Mouse (Mus musculus) right cerebral cortex, postnatal 14 days (tissue): ENCODE data around the gene Tmem178.

ENCODE experiments used
- DNase-seq: peaks from one replicate; pipeline ENCODE4 v3.0.0; 2022

Tmem178 gene

DNA sequence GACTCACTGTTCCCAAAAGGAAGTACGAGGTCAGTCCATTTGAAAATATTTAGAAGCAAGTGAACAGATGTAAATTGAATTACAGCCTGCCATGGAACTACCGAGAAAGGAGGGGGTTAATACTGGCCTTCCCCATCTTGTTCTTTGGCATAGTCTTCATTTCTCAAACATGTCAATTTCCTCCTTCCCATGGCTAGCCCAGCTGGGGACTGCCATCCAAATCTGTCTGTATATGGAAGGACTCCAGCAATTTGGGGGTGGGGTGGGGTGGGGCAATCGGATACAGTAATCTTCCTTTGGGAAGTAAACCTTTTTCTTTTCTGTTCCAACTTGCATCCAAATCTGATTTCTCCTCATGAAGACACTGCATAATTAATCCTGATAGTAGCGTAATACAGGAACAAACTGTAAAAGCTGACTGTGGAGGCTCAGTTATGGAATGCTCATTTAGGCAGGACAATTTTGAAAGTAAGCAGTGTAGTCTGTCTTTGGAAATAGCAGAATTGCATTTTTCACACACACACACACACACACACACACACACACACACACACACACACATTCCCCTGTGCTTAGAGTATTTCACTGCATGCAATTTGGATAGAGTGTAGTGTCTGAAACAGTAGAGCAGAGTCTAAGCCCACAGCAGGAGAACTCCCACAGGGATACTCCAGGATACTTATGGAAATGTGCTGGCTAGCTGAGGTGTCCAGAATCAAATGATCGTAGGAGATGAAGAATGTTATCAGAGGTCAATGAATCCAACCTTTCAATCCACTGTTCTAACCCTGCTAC, 1.9 kb downstream of the Tmem178 start:
- DNase-seq, result no peak

DNA sequence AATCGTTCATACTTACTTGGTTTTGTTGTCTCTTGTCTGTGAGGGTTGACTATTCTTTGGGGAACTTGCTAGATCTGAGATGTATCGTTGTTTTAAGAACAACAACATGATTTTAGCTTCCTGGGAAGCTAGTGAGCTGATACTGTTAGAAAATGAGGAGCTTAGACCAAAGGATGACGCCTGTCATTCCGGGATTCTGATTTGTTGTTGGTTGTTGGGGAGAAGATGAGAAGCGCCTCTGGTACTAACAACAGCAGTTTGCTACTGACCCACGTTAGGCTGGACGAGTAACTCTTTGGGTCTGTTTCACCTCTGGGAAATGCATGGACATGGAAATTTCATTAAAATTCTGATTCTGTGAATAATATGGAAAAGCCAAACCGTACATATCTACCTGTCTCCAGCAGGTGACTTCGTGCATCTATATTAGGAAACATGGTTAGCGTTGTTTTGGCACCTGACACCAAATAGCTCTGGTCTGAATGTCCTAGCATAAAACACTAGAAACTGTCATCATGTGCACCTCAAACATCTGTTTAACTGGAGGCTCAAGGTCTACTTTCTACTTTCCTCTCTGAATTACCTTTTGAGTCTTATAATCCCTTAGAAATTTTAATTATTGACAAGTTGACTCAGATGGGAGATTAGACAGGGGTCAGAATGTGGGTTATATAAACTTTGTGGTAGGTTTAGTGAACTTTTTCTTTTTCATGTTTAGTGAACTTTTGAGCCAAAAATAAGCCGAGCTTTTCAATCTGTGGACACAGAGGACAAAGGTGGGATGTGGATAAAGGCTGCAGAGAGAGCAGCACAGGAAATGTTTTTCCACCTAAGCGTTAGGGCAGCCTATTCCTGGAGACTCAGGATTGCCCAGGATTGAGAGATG, 2.9 kb downstream of the Tmem178 start:
- DNase-seq, result no peak

DNA sequence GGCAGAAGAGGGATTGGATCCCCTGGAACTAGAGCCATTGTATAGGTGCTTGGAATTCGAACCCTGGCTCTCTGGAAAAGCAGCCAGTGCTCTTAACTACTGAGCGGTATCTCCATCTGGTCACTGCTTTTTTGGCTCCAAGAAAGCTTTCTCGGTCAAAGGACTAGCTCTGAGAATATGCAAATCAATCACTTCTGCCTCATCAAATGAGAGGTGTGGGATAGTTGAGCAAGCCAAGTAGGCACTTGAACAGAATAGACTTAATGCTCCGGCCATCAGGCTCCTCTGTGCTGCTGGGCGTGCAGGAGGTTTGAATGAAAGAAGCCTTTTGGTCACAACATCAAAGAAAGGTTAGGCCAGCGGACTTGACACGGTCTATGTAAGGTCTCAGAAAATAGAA, 5.0 kb downstream of the Tmem178 start:
- no peak for DNase-seq

DNA sequence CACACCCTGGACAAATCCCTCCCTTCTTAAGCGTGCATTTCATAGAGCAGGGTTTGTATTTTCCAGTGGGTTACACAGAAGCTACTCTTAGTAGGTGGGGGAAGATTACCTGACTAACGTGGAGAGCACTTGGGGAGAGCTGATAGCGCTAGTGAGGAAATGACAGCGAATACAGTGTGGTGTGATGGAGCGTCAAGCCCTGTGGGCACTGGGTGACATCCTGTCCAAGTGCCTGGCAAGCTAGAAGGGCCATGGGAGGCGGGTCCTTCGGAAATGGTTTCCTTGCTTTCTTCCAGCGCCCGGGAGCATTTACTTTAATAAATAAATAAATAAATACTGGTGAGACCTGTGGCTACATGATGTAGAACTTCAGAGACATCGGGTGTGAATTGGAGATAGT, 5.5 kb downstream of the Tmem178 start:
- no peak for DNase-seq

DNA sequence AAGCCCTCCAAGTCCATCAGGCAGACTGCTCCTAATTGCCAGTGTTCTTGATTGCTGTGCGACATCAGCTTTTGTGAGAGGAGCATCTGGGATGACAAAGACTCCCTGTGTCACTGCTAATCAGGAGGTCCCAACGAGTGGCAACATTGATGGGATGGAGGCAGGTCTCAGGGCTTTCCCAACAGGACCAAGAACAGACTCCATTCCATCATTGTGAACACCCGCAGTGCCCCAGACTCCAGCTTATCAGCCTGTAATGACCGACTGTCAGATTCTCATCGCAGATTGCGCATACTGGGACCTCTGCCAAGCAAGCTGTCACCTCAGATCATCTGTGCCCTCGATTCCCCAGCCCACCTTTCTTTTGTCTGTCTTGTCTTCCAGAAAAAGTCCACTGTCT, 7.9 kb downstream of the Tmem178 start:
- no peak for DNase-seq

DNA sequence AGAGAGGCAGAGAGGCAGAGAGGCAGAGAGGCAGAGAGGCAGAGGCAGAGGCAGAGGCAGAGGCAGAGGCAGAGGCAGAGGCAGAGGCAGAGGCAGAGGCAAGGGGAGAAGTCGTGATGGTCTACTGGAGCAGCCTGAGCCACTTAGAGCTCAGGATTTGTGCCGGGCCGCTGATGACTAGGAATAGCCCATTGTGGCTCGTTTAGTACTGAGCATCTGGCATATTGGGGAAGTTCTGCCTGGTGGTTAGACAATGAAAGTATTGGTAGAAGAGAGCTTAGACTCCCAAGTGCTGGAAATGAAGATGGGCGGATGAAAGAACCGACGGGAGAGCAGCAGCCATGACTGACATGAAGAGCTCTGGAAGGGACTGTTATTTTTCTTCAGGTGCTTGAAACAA, 11.0 kb downstream of the Tmem178 start:
- DNase-seq, result no peak

DNA sequence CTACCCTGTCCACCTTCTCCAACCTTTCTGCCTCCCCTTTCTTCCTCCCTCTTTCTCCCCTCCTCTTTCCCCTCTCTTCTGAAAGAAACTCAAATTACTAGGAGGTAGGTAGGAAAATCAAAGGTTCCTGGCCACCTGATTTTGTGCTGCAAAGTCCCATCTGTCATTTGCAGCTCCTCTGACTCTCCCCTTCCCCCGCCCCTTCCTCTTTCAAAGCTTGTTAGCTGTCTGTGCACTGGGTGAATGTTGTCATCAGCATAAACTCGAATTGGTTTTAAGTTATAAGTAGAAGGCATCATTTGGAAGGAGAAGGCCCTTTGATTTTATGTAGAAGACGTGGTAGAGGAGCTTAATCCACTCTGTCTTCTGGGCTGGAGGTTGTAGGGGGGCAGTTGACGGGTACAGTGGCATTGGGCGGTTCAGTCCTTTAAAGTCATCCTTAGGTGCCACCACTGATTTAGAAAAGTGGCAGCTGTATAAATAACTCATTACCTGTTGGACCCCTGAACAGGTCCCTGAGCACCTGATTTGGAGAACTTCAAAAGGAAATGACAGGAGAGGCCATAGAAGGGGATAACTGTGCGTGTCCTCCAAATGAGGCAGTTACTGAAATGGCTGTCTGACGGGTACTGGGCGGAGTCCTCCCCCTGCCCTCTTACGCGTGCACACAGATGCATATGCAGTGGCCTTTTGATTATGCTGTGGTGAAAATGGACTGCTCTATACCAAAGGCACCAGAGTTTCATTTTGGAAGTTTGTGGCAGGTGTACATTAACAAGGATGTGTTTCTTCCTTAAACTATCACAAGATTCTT, 11.8 kb downstream of the Tmem178 start:
- DNase-seq, result no peak

DNA sequence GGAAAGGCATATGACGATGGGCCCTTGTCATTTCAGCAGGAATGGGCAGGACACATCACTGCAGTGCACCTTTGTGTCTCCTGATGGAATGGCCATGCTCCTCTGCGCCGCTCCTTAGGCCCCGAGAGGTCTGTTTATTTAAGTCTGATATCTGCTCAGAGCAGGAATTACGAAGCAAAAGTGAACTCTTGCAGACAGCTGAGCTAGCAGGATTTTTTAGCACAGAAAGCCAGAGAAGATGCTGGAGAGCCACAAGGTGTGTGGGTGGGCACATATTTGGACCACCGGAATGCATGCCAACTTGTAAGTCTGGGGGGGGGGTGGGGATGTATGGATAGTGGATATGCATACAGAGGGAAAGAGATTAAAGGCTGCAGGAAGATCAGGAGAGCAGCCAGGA, 13.9 kb downstream of the Tmem178 start:
- no peak for DNase-seq

DNA sequence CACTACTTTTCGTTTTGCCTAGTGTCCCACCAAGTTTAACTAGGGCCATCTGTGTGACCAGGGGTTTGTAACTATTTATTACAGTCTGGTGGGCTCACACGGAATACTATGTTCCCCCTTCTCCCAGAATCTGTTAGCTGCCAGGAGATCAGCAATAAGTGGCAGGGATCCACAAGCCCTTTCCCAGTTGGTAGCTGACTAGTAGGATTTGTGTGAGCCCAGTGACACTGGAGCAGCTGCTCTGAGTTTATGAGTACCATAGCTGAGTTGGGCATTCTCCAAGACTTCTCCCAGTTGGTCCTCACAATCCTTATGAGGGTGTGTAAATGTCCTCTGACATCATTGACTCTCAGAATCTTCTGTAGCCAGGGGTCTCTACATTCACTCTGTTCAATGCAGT, 15.4 kb downstream of the Tmem178 start:
- no peak for DNase-seq

DNA sequence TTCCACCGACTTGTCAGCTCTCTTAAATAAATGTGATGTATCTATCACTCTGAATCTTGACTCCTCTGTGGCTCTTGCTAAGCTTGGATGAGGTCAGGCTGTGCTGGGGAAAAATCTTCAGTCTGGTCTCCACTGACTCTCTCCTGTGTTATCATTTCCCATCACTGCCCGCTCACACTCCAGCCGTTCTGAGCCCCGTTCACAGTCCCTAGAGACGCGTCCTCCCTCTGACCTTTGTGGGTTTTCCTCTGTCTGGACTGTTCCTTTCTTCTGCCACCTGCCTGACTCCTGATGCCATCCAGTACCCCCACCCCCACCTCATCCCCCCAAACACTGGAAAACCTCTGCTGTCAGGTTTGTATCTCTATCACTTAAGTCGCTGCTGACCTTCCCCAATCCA, 23.0 kb downstream of the Tmem178 start:
- no peak for DNase-seq

DNA sequence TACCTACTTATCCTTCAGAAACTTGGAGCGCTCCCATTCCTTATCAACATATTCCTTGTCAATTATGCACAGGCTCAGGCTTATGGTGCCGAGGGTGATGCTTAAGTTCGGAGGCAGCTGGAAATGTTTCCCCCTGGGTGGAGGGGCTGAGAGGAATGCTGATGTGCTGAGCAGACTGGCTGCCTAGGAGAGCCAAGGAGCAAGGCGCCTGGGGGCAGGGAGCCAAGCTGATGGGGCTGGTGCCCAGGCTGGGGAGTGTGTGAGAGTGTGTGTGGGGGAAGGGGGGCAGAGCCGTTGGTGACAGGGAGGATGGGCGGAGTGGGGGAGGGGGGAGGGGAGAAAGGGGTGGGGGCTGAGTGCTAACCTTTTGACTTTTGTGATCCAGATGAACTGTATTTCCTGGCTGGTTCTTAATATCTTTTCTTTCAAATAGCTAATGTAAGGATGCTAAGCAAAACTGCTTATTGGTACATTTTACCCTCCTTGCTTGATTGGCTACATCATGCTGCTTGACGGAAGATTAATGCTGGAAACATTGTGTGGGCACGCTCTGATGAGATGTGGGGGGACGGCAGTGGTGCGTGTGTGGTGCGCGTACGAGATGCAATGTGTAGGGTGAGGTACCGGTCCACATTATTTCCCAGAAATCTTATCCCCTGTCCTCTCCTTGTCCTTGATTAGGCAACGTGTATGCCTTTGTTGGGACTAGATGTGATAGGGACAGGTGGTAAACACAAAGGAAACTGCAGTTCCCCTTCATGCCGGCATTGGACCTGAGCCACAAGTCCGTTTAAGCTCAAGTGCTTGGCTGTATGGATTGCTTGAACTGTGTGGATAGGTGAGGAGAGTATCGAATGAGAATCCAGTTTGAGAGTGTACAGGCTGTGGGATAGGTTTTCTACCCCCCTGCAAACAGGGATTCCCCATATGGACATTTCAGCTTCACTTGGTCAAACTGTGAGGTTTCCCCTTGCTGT, 25.5 kb downstream of the Tmem178 start:
- peak; percentile 69 for DNase-seq

DNA sequence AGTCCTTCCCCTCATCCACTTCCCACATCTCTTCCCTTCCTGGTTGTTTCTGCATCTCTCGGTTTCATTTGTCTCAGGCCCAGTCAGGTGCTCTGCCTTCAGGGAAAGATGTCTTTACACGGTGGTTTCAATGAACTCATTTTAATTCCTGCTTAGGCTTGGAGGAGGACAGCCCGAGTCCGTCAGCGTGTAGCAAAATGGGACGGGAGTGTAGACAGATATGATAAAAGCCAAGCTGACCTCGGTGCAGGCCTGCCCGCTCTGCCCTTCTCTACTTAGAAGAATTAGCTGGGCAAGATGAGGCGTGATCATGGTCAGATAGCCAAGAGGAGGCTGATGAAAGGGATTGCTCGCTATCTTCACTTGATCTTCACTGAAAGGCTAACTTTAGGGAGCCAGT, 26.3 kb downstream of the Tmem178 start:
- DNase-seq, result no peak

DNA sequence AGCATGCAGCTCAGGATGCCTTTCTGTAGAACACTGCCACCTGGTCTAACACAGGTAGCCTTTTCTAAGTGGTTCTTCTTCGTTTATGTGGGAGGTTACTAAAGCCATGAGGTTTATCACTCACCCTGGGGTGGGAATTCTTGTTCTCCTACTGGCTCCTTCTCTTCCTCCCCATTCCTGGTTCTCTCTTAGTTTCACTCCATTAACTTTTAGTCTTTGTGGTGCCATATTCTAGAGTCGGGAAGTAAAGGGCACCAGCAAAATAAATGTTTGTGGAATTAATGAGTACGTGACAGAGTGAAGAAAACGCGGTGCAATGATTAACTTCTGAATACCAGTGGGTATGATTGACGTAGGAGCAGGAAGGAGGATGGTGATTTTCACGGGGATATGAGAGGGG, 28.5 kb downstream of the Tmem178 start:
- DNase-seq, result no peak

DNA sequence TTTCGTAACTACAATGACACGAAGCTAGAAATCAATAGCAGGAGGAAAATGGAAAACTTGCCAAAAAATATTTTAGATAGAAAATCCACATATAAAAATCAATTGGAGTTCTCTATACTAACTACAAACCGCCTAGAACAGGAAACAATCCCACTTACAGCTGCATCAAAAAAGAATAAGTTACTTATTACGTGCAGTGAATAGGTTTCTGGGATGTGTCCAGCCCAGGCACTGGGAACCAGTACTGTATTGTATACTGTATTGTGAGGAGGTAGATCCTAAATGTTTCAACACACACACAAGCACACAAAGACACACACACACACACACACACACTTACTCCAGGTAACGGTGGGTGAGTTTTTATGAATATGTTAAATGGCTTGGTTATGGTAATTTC, 32.8 kb downstream of the Tmem178 start:
- DNase-seq, result no peak

DNA sequence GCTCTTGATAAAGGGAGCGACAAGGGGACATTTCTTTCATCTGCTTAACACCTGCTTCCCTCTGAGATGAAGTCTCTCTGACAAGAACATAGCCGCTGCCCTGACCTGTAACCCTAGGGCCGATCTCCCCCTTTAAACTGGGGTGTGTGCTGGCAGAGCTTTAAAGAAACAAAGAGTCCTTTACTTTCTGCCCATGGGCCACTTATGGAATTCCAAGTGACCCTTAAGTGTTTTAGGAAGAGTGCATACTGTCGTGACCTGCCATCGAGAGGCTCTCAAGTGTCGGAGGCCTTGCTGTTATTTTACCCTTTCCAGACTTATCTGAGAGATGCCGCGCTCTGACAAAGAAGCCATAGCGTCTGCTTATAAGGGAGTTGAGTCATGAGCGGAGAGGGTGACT, 35.7 kb downstream of the Tmem178 start:
- DNase-seq, result no peak

DNA sequence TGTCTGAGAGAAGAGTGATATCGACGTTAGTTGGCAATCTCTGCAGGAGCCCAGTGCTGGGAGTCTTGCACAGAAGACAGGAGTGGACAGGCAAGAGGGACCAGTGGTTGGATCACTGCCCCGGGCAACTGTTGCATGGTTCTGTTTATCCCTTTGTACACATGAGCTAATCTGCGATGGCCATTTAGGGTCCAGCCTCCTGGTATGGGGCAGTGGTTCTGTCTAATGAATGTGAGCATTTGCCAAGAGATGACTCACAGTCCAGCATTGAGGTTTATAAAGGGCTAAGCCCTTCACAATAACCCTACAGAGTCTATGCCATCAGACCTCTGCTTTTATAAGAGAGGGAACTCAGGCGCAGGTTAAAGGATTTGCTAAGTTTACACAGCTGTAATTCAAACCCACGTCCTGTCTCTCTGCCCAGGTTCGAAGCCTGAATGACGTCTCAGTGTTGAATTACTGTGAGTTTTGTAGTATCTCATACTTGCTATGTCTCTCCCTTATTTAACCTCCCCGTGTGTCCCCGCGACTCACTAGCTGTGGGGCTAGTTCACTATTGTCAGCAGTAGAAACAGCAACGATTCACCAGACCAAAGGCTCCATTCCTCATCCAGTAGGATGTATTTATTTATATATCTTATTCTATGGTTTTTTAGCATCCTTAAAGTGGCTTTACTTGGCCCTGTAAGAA, 37.4 kb downstream of the Tmem178 start:
- DNase-seq, result no peak

DNA sequence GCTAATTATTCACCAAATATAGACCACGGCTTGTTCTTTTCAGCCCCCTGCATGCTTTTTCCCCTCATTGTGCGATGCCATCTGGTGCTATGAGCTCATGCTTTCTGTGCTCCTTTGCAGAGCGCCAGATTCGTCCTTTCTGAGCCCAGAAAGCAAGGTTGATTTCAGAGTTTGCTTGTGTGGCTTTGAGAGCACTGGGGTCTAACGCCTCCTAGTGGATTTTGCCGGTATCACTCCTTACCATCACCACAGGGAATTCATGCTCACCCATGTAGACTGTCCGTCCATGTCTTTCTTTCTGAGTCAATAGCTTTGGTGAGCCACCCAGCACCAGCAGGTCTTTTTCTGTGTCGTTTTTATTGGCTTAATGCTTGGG, 38.0 kb downstream of the Tmem178 start:
- DNase-seq, result peak; percentile 82

DNA sequence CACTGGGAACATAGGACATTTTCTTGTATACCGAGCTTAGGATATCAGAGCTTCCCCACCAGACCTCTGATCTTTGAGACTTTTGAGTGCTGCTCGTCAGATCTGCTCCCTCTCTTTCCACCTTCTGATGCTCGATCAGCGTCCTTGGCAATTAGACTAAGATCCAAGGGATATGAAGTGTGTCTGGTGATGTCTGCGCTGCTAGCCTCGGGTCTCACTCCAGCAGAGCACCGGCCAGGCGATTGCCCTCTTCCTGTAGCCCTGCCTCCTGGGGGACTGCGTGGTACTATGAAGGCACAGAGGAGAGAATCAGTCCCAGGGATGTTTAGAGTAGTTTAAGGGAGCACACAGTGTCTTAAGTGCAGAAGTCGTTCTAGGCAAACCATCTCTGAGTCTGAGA, 38.5 kb downstream of the Tmem178 start:
- DNase-seq, result no peak

DNA sequence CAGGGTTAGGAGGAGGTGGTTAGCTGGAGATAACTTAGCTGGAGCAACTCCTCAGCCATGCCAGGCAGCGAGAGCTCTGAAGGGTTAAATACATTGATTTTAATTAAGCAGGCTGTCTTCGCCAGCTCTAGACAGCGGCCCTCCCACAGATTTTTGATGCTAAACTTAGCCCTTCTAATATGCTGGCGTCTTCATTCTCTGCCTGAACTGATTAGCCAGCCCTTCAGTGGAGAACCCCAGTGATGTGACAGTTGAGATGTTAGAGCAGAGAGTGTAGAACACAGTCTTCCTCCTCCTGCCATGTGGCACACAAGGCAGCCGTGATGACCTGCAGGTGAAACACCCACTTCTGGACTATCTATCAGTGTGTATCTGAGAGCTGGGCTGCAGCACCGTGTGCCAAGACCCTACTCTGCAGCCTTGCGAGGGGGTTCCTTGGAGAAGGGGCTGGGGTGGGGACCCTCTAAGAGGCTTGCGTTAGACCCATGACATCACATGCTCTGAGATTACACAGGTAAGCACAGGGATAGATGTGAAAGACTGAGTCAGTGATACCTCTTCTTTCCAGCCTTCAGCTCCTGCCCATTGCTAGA, 47.2 kb downstream of the Tmem178 start:
- no peak for DNase-seq

DNA sequence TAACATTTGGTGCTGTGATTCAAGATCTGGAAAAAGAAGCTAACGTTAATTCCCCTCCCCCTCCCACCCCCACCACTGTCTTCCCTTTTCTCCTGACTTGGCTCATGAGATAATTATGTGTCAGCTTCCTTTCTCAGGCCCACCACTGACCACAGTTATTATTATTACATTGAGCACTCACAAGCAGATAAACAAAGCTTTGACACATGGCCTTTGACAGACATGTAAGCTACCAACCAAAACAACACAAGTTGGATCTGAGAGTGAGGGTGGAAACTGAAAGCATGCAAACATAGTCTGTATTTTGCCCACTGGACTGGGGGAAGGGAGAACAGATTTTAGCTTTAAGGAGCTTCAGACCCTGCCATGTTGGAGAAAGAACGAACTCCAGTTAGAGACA, 52.8 kb downstream of the Tmem178 start:
- DNase-seq, result no peak

DNA sequence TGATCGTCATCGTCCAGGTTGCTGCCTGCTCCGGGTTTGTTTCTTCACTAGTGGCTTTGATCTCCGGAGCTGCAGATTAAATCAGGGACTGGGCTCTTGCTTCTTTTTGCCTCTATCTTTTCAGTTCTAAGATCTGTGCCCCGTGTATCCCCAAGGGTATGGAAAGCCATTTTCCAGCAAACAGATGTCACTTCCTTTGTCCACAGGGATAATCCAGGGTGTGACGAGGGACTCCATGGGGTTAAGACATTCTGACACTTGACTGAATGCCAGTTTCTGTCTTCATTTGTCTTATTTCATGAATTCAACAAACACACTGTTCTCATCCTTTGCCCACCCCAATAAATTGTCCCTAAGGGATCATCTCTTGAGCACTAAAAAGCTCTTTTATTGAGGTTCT, 54.5 kb downstream of the Tmem178 start:
- no peak for DNase-seq
